Mouse (Mus musculus) embryonic fibroblast, embryonic 13.5 days (primary cell): Measurements from ENCODE around the gene Gsto2.

ENCODE experiments used
- CTCF ChIP-seq: IDR thresholded peaks from 2 replicates; pipeline ENCODE4 v1.5.1; 2011; ENCODE audit warnings: mild to moderate bottlenecking, control low read depth, low read length, moderate library complexity, borderline replicate concordance; ENCODE audit not compliant: insufficient read depth
- POLR2A ChIP-seq: IDR thresholded peaks from 2 replicates; pipeline ENCODE4 v1.6.1; 2011; ENCODE audit warnings: low read depth, mild to moderate bottlenecking, control low read depth, low read length, moderate library complexity

- TF ChIP-seq CTCF = no peak
- no peak for TF ChIP-seq POLR2A
These were observed 33.0 kb upstream of the Gsto2 start for GRCm38 (mm10) chr19:47832316-47832715.
